18 mouse cellular contexts compared by ENCODE assay signal in the genomic region with DNA sequence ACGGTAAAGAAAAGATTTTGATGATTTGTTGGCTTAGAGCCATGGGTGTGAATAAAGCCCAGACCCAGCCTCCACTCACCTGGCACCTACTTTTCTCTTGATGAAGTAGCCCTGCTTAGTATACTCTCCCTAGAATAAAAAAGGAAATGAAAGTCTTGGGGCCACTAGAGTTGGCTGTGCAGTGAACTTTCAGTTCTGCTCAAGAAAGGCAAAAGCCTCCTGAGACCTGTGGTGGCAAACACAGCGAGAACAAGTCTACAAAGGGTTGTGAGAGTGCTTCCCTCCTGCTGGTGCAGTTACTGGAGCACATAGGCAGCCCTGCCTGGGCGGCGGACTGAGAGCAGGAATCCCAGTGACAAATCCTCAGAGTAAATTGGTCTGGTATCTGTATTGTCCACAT. TPM values are rescaled to one million over a fixed set of nuclear protein-coding genes. Genes with fewer than 3 reads are reported as not detected.
A peak's percentile ranks its signal among the peaks of the same experiment; 100 is the strongest.
DNase-seq lines count a peak whose midpoint lies in the region; TF ChIP-seq lines count a peak whose summit lies in the region.
"Had no signal": no experiment of that assay in that cellular context is flagged by ENCODE, and none has a peak within 500 bp of the region (broad histone marks: within the 10 kb centered on the region; RNA-seq: fewer than 3 reads in every experiment).

No protein-coding gene starts in this region.

- peaks cover 20 to 55% of the 10 kb centered on the region in 2 experiments for H3K4me1 ChIP-seq in CH12.LX (ENCODE audit: control insufficient read depth in 1 of 2, insufficient read depth in 2 of 2)
- H3K4me1 ChIP-seq in spleen, adult 2 months (ENCODE audit: control insufficient read depth, insufficient read depth, insufficient read length) = peaks cover 24% of the 10 kb centered on the region
- H3K4me1 ChIP-seq: heart, embryonic 15.5 days; hindbrain, embryonic 13.5 days; limb, embryonic 15.5 days; midbrain, embryonic 13.5 days had no signal

- H3K27ac ChIP-seq in CH12.LX (ENCODE audit: insufficient read depth, low read depth) = peak overlapping the region; percentile 52
- H3K27ac ChIP-seq in spleen, adult 2 months (ENCODE audit: insufficient read depth, low read length) = peak overlapping the region; percentile 53; the same call in 1 of the 2 replicates
- H3K27ac ChIP-seq: heart, embryonic 15.5 days; hindbrain, embryonic 13.5 days; limb, embryonic 15.5 days; midbrain, embryonic 13.5 days had no signal

- H3K9me3 ChIP-seq in CH12.LX (replicated peaks; ENCODE audit: low read length) = no peaks in the 10 kb centered on the region
- H3K9me3 ChIP-seq: G1E; heart, embryonic 15.5 days; hindbrain, embryonic 13.5 days; limb, embryonic 15.5 days; midbrain, embryonic 13.5 days had no signal

- no peaks in the 10 kb centered on the region for H3K79me2 ChIP-seq in CH12.LX (replicated peaks; ENCODE audit: control insufficient read depth, extremely low read depth, insufficient read depth, poor library complexity, severe bottlenecking)

- H3K27me3 ChIP-seq in CH12.LX (replicated peaks) = no peaks in the 10 kb centered on the region
- no peaks in the 10 kb centered on the region for H3K27me3 ChIP-seq in spleen, adult 2 months (ENCODE audit: control insufficient read depth, insufficient read depth, low read length)
- H3K27me3 ChIP-seq: heart, embryonic 15.5 days; hindbrain, embryonic 13.5 days; midbrain, embryonic 13.5 days had no signal

- peak overlapping the region; percentile 56 for H3K9ac ChIP-seq in CH12.LX (ENCODE audit: insufficient read depth, low read depth)
- H3K9ac ChIP-seq: heart, embryonic 15.5 days; hindbrain, embryonic 13.5 days; limb, embryonic 15.5 days; midbrain, embryonic 13.5 days had no signal

- peak; percentile 100 for TF ChIP-seq EP300 in CH12.LX (IDR thresholded peaks at IDR 0.05; ENCODE audit: low read length)

- peak overlapping the region in 2 of 3 experiments; percentile 13 to 15 for H3K4me3 ChIP-seq in CH12.LX (replicated peaks in 1 of 3; ENCODE audit: low read depth in 2 of 3, low read length in 2 of 3, poor library complexity in 1 of 3)
- H3K4me3 ChIP-seq in spleen, adult 2 months (ENCODE audit: extremely low read depth, insufficient read depth, insufficient read length) = no peak overlapping the region
- H3K4me3 ChIP-seq: heart, embryonic 15.5 days; hindbrain, embryonic 13.5 days; limb, embryonic 15.5 days; midbrain, embryonic 13.5 days had no signal

- TF ChIP-seq CTCF in CH12.LX (conservative IDR thresholded peaks at IDR 0.05 in 1 of 2, IDR thresholded peaks at IDR 0.05 in 1 of 2; ENCODE audit: low read depth in 2 of 2, low read length in 2 of 2) = no peak
- no peak for TF ChIP-seq CTCF in spleen, adult 2 months (IDR thresholded peaks at IDR 0.05; ENCODE audit: extremely low read depth, insufficient read depth, insufficient read length, insufficient replicate concordance)

- H3K4me2 ChIP-seq in CH12.LX (ENCODE audit: insufficient read depth, low read depth, poor library complexity, severe bottlenecking) = peak overlapping the region; percentile 85
- H3K4me2 ChIP-seq: heart, embryonic 15.5 days; hindbrain, embryonic 13.5 days; limb, embryonic 15.5 days; midbrain, embryonic 13.5 days had no signal

- TF ChIP-seq POLR2A in CH12.LX (IDR thresholded peaks at IDR 0.05; ENCODE audit: low read depth, low read length) = peak; percentile 26; the same call in 1 of the 2 replicates
- no peak for TF ChIP-seq POLR2A in spleen, adult 2 months (IDR thresholded peaks at IDR 0.05; ENCODE audit: low read depth, low read length)

- dilution Hi-C loops in CH12.LX (cut with MboI; ENCODE audit: extremely low pct_ligation_motif_present, extremely low pct_unique_long_range_greater_than_20kb, low sequenced_read_pairs) = no loop called here

- in situ Hi-C loops in CH12.LX (cut with MboI; ENCODE audit: low pct_ligation_motif_present, low pct_unique_long_range_greater_than_20kb, low sequenced_read_pairs) = no loop called here

- no peaks in the 10 kb centered on the region for H3K36me3 ChIP-seq in CH12.LX (replicated peaks in 1 of 2; ENCODE audit: control insufficient read depth in 1 of 2, insufficient read depth in 1 of 2, low read length in 1 of 2)
- no peaks in the 10 kb centered on the region for H3K36me3 ChIP-seq in spleen, adult 2 months (ENCODE audit: control insufficient read depth, insufficient read depth, low read length)
- H3K36me3 ChIP-seq: G1E; heart, embryonic 15.5 days; hindbrain, embryonic 13.5 days; limb, embryonic 15.5 days; midbrain, embryonic 13.5 days had no signal

- peak; percentile 16 for TF ChIP-seq RAD21 in CH12.LX (IDR thresholded peaks at IDR 0.05; ENCODE audit: low read depth, low read length)

- 17% methylated on average over 4 of the region's 4 CpGs for WGBS in spleen, adult 2 months

- peak; percentile 13 for DNase-seq in layer of hippocampus, adult 11-12 months (ENCODE audit: low spot score)
- DNase-seq in layer of hippocampus, postnatal 14 days (ENCODE audit: low spot score in 2 of 2) = no peak
- DNase-seq in CH12.LX (ENCODE audit: extremely low read depth) = peak; percentile 93
- DNase-seq in induced T-regulatory cell, adult 2 months (ENCODE audit: low read depth) = peak; percentile 10
- peak; percentile 78 to 83 for DNase-seq in spleen, adult 2 months (ENCODE audit: low read depth in 1 of 2, low spot score in 2 of 2)
- DNase-seq in gastrocnemius, adult 18-20 months (ENCODE audit: low spot score) = no peak
- no peak for DNase-seq in cerebellum, postnatal 25 days
- DNase-seq: adrenal gland, adult 8-10 months; cerebellum, postnatal 10 days; gastrocnemius, postnatal 36 days; kidney, postnatal 10 days; right cerebral cortex, postnatal 25 days; thymus, postnatal 25 days had no signal

TF ChIP-seq in CH12.LX, 34 proteins besides CTCF, POLR2A, EP300 and RAD21:
- TF ChIP-seq KAT2A (IDR thresholded peaks at IDR 0.05; ENCODE audit: insufficient replicate concordance, low read length) = no peak
- peak; percentile 70 for TF ChIP-seq MYC (IDR thresholded peaks at IDR 0.05; ENCODE audit: low read depth, low read length)
- TF ChIP-seq UBTF (IDR thresholded peaks at IDR 0.05; ENCODE audit: low read depth, low read length) = no peak
- TF ChIP-seq ZNF384 (IDR thresholded peaks at IDR 0.05; ENCODE audit: low read depth, low read length) = peak; percentile 58
- no peak for TF ChIP-seq ZC3H11A (IDR thresholded peaks at IDR 0.05; ENCODE audit: low read depth, low read length)
- peak; percentile 21 for TF ChIP-seq SMC3 (IDR thresholded peaks at IDR 0.05; ENCODE audit: low read depth, low read length)
- peak; percentile 99 for TF ChIP-seq RCOR1 (conservative IDR thresholded peaks at IDR 0.05; ENCODE audit: low read depth, low read length)
- TF ChIP-seq ETS1 (conservative IDR thresholded peaks at IDR 0.05; ENCODE audit: low read depth, low read length) = peak; percentile 90
- no peak; the same call in 1 of the 2 replicates for TF ChIP-seq ZMIZ1 (IDR thresholded peaks at IDR 0.05; ENCODE audit: low read depth, low read length)
- no peak for TF ChIP-seq ZKSCAN1 (IDR thresholded peaks at IDR 0.05; ENCODE audit: borderline replicate concordance, low read depth, low read length)
- TF ChIP-seq NRF1 (IDR thresholded peaks at IDR 0.05; ENCODE audit: low read depth, low read length) = no peak
- TF ChIP-seq MAZ (IDR thresholded peaks at IDR 0.05; ENCODE audit: low read depth, low read length) = peak; percentile 89
- no peak for TF ChIP-seq TBP (conservative IDR thresholded peaks at IDR 0.05; ENCODE audit: low read depth, low read length)
- peak; percentile 63 for TF ChIP-seq JUN (IDR thresholded peaks at IDR 0.05; ENCODE audit: insufficient read depth, low read depth, low read length)
- TF ChIP-seq MAFK (IDR thresholded peaks at IDR 0.05; ENCODE audit: insufficient replicate concordance, low read length) = peak; percentile 86
- TF ChIP-seq ELF1 (IDR thresholded peaks at IDR 0.05; ENCODE audit: low read depth, low read length) = peak; percentile 37; the same call in 1 of the 2 replicates
- TF ChIP-seq JUND (conservative IDR thresholded peaks at IDR 0.05; ENCODE audit: low read depth, low read length) = peak; percentile 76
- TF ChIP-seq CHD2 (IDR thresholded peaks at IDR 0.05; ENCODE audit: low read length) = peak; percentile 94
- TF ChIP-seq HCFC1 (IDR thresholded peaks at IDR 0.05; ENCODE audit: low read depth, low read length) = peak; percentile 18; the same call in 1 of the 2 replicates
- peak; percentile 94 for TF ChIP-seq MEF2A (IDR thresholded peaks at IDR 0.05; ENCODE audit: borderline replicate concordance, low read depth, low read length)
- peak; percentile 68 for TF ChIP-seq SIN3A (IDR thresholded peaks at IDR 0.05; ENCODE audit: low read length)
- peak; percentile 100 for TF ChIP-seq IRF4 (IDR thresholded peaks at IDR 0.05; ENCODE audit: low read depth, low read length)
- no peak for TF ChIP-seq MAX (IDR thresholded peaks at IDR 0.05; ENCODE audit: low read length)
- TF ChIP-seq TCF12 (IDR thresholded peaks at IDR 0.05; ENCODE audit: low read depth, low read length) = peak; percentile 93
- no peak for TF ChIP-seq USF2 (conservative IDR thresholded peaks at IDR 0.05; ENCODE audit: low read depth, low read length)
- no peak for TF ChIP-seq PAX5 (IDR thresholded peaks at IDR 0.05; ENCODE audit: low read length)
- TF ChIP-seq MXI1 (IDR thresholded peaks at IDR 0.05; ENCODE audit: low read depth, low read length) = no peak
- peak; percentile 90 for TF ChIP-seq BHLHE40 (IDR thresholded peaks at IDR 0.05; ENCODE audit: low read depth, low read length)

RNA-seq across cellular contexts. Expression of gene Nup160, which starts 27.1 kb away (rescaled TPM):
- 10 to 100 TPM; 19.8 to 20.4 TPM for total RNA-seq in layer of hippocampus, postnatal 14 days (2021)
- total RNA-seq in CH12.LX (2012; rRNA removed) = 32.7 and 37.5 TPM in 2 replicates
- total RNA-seq in CH12.LX (2014; rRNA removed) = 59.1 and 73.4 TPM in 2 replicates
- 71.8 and 79.3 TPM in 2 replicates for polyA plus RNA-seq in CH12.LX (2012; ENCODE audit: insufficient read length, low read depth)
- polyA plus RNA-seq in spleen, adult 2 months (2012; rRNA removed) = 10.3 and 11.5 TPM in 2 replicates
- total RNA-seq in gastrocnemius, adult 18-20 months (2021) = 1 to 10 TPM; 8.3 to 8.8 TPM

Comparison
In these comparisons a context has a peak if more than half of its experiments do, and no peak if none do; other contexts are left out.
1. DNase-seq: peak in layer of hippocampus, adult 11-12 months (single experiment), CH12.LX (single experiment), induced T-regulatory cell, adult 2 months (single experiment) and spleen, adult 2 months (2 of 2); none in layer of hippocampus, postnatal 14 days (0 of 2), gastrocnemius, adult 18-20 months (single experiment) and cerebellum, postnatal 25 days (0 of 2).